In the genomic region with DNA sequence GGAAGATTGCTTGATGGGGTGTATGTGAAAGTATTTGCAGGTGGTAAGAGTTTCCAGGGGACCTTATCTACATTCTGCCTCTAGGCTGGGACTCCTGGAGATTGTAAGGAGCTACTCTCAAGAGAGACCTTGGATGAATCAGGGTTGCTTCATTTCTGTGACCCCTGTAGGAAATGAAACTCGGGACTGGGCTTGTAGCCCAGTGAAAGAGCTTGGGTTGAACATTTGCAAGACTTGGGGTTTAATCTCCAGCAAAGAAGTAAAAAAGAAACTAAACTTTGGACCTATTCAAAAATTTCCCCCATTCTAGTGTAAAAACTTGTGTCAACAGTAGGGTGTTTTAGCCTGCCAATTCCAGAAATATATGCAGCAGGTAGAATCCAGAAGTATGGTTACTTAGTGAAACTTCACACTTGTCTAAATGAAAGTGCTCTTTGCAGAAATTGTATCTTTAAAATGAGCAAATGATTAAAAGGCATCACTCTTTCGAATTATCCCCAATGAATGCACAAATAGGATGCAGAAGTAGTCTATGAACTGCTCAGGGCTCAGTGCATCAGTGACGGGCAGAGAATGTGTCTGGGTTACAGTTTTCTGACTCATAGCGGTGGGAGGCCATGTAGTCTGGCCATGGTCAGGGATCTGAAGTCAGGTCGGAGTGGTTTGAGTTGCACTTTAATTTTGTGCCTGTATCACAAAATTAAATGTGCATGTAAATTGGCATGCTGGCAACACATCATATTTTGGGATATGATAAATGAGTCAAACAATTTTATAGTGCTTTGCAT, we compare ENCODE assay signal across 20 mouse cellular contexts. TPM values are rescaled to one million over a fixed set of nuclear protein-coding genes. Genes with fewer than 3 reads are reported as not detected.
DNase-seq lines count a peak whose midpoint lies in the region; ATAC-seq lines count a peak whose summit lies in the region.
"Had no signal": no experiment of that assay in that cellular context is flagged by ENCODE, and none has a peak within 500 bp of the region (broad histone marks: within the 10 kb centered on the region; RNA-seq: fewer than 3 reads in every experiment).

No protein-coding gene starts in this region.

- no peaks in the 10 kb centered on the region for H3K9me3 ChIP-seq in liver, embryonic 16.5 days (replicated peaks; ENCODE audit: control insufficient read depth, low read length)
- H3K9me3 ChIP-seq: hindbrain, embryonic 10.5 days; liver, embryonic 13.5 days had no signal

- ATAC-seq in liver, embryonic 16.5 days (ENCODE audit: low read depth) = no peak
- ATAC-seq in erythroid progenitor cell, adult 5-6 weeks (replicated peaks; ENCODE audit: low FRiP score, poor library complexity, severe bottlenecking) = no peak
- ATAC-seq: activated CD4-positive, CD25-positive, alpha-beta regulatory T cell, adult 4 months; forebrain, embryonic 16.5 days; lung, postnatal 0 days; midbrain, embryonic 16.5 days had no signal

- H3K4me1 ChIP-seq in liver, embryonic 16.5 days (ENCODE audit: control insufficient read depth, low read depth, low read length) = peaks cover 27% of the 10 kb centered on the region
- H3K4me1 ChIP-seq: hindbrain, embryonic 10.5 days had no signal

- H3K27ac ChIP-seq in liver, embryonic 16.5 days (ENCODE audit: low read length) = peak overlapping the region; percentile 35; the same call in 1 of the 2 replicates
- H3K27ac ChIP-seq: hindbrain, embryonic 10.5 days; liver, embryonic 13.5 days had no signal

- no peak overlapping the region for H3K9ac ChIP-seq in liver, embryonic 16.5 days (ENCODE audit: low read depth, low read length)
- H3K9ac ChIP-seq: liver, embryonic 13.5 days had no signal

- intact Hi-C loops in heart, postnatal 10 days (cut with DNase I) = no loop called here
- intact Hi-C loops in gastrocnemius, postnatal 14 days (cut with DNase I; ENCODE audit: low total_unique reads) = no loop called here

- WGBS in liver, embryonic 16.5 days (ENCODE audit: insufficient replicate concordance) = 69% methylated on average over 5 of the region's 5 CpGs

- peaks cover 3% of the 10 kb centered on the region for H3K36me3 ChIP-seq in liver, embryonic 16.5 days (ENCODE audit: control insufficient read depth, insufficient read depth)

- DNase-seq in heart, adult 11 months = peak; percentile 74
- no peak for DNase-seq in heart, postnatal 10 days
- no peak for DNase-seq in liver
- peak; percentile 91 for DNase-seq in kidney, adult 9 months
- DNase-seq in gastrocnemius, postnatal 14 days = no peak
- DNase-seq: B cell, adult 2 months; cerebellum, adult 2 months; layer of hippocampus, adult 9-11 months; liver, embryonic 13.5 days; retina, postnatal 1 day; right cerebral cortex, postnatal 4 days; thymus, postnatal 25 days had no signal

- no peak overlapping the region for H3K4me2 ChIP-seq in liver, embryonic 16.5 days (ENCODE audit: low read depth, low read length)
- H3K4me2 ChIP-seq: liver, embryonic 13.5 days had no signal

- H3K4me3 ChIP-seq in liver, embryonic 16.5 days (ENCODE audit: low read depth, low read length) = no peak overlapping the region
- H3K4me3 ChIP-seq: erythroblast, embryonic 14.5 days; hindbrain, embryonic 10.5 days; liver, embryonic 13.5 days had no signal

- no peaks in the 10 kb centered on the region for H3K27me3 ChIP-seq in liver, embryonic 16.5 days (ENCODE audit: control insufficient read depth, insufficient read depth, low read depth, low read length)
- H3K27me3 ChIP-seq: liver, embryonic 13.5 days had no signal

RNA-seq across cellular contexts. Expression of a gene that starts 9.5 kb away (rescaled TPM):
- 100 to 1,000 TPM; 148 to 154 TPM for total RNA-seq in heart, postnatal 10 days (2021)
- 52.7 and 56.9 TPM in 2 replicates for polyA plus RNA-seq in liver, embryonic 16.5 days (2015; fragmentation: Nextera tagmentation; extraction: Ambion mirVana)
- total RNA-seq in erythroid progenitor cell, adult 5-6 weeks (2015; ENCODE audit: low replicate concordance) = 167 and 177 TPM in 2 replicates
- total RNA-seq in erythroid progenitor cell, adult 5-6 weeks (2017; ENCODE audit: low replicate concordance) = 158 and 226 TPM in 2 replicates
- 10 to 100 TPM; 85.7 to 90.8 TPM for total RNA-seq in gastrocnemius, postnatal 14 days (2021)

RNA-seq across cellular contexts. Expression of a gene that starts 36.9 kb away (rescaled TPM):
- 10 to 100 TPM; 40.1 to 46.0 TPM for total RNA-seq in heart, postnatal 10 days (2021)
- polyA plus RNA-seq in liver, embryonic 16.5 days (2015; fragmentation: Nextera tagmentation; extraction: Ambion mirVana) = 70.7 and 80.2 TPM in 2 replicates
- total RNA-seq in erythroid progenitor cell, adult 5-6 weeks (2015; ENCODE audit: low replicate concordance) = 137 and 168 TPM in 2 replicates
- 49.8 and 56.7 TPM in 2 replicates for total RNA-seq in erythroid progenitor cell, adult 5-6 weeks (2017; ENCODE audit: low replicate concordance)
- 10 to 100 TPM; 24.9 to 25.0 TPM for total RNA-seq in gastrocnemius, postnatal 14 days (2021)

Comparison
In these comparisons a context has a peak if more than half of its experiments do, and no peak if none do; other contexts are left out.
1. DNase-seq: peak in heart, adult 11 months (single experiment) and kidney, adult 9 months (single experiment); none in heart, postnatal 10 days (0 of 2), liver (single experiment) and gastrocnemius, postnatal 14 days (single experiment).